Mouse (Mus musculus): ENCODE data around the gene Gabbr2.
"Not testable (repeated sequence)": the region's sequence is repeated elsewhere in the genome, so short reads cannot be mapped to it uniquely, and the experiment has no call there.

Gabbr2 gene

GRCm38 (mm10) chr4:46658946-46659345 lies 332.7 kb downstream of the Gabbr2 start:
- in situ Hi-C loops (cut with MboI) = loop anchor here (10.0 kb wide), 1 partner anchor 124 kb away; the partner anchor contains the start of gene Trim14

DNA sequence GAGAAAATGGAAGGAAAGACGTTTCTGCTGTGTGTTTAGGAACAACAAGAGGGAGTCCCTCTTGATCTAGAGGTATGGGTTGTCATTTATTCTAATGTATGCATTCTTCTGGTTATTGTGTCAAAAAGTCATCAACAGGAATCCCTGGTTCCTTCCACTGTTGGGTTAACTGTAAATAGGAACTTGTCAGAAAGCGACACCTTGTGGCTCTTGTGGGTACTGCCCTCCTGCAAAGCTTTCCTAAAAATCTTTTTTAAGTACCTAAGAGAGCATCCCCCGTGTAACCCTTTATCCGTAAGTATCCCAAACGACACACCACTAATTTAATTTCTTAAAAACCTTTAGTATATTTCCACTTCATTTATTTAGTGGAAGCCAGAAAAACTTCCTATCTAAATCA lies 334.6 kb downstream of the Gabbr2 start:
- in situ Hi-C loops (cut with MboI) = loop anchor here (10.0 kb wide), 1 partner anchor 122 kb away; the partner anchor contains the start of gene Trim14

GRCm38 (mm10) chr4:46655956-46656355 lies 335.7 kb downstream of the Gabbr2 start:
- in situ Hi-C loops (cut with MboI) = loop anchor here (10.0 kb wide), 1 partner anchor 121 kb away; the partner anchor contains the start of gene Trim14

DNA sequence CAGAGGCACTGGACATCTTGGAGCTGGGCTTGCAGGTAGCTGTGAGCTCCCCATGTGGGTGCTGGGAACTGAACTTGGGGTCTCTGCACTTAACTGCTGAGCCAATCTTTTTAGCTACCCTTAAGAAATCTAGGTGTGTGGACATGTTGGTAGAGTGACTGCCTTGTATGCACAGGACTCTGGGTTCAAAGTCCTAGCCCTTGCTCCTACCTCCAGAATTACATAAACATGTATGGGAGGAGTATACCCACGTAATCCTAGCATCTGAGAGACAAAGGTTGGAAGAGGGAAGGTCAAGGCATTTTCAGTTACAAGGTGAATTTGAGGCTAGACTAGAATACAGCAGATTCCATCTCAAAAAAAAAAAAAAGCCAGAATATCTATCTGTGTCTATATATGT lies 336.4 kb downstream of the Gabbr2 start:
- in situ Hi-C loops (cut with MboI) = loop anchor here (10.0 kb wide), 1 partner anchor 120 kb away; the partner anchor contains the start of gene Trim14

DNA sequence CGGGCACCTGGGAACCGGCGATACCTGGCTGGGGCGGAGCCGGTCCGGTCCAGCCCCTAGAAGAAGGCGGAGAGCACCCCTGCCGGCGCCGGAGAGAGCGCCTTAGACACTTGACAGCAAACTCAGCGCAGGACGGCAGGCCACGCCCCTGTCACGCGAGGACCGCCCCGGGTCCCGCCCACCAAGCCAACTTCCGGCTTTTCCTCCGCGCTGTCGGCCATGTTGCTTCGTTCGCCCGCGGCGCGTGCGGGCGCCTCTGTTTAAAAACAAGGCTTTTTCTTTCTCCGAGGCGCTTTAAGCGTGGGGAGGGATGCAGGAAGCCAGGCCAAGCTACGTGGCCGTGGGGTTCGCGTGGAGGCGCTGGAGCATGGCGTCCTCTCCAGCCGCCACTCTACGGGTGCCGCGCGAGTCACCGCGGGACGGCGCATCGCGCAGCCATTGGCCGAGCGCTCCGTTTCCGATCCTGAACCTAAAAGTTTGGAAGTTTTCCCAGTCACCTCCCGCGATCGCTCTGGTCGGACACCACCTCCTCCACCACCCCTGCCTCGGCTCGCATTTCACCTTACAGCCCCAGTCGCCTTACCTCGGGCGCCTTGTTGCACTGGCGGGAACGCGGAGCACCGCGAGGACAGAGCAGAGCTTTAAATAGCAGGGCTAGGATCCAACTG lies 341.5 kb downstream of the Gabbr2 start, which contains the start of gene Tbc1d2:
TSS of gene Tbc1d2 (minus strand) at position 124 of the 668 bp plus-strand sequence.
- in situ Hi-C loops (cut with MboI) = loop anchor here (5.0 to 10.0 kb wide), 2 partner anchors 38 to 115 kb away; partner anchors contain the start of gene Trim14

DNA sequence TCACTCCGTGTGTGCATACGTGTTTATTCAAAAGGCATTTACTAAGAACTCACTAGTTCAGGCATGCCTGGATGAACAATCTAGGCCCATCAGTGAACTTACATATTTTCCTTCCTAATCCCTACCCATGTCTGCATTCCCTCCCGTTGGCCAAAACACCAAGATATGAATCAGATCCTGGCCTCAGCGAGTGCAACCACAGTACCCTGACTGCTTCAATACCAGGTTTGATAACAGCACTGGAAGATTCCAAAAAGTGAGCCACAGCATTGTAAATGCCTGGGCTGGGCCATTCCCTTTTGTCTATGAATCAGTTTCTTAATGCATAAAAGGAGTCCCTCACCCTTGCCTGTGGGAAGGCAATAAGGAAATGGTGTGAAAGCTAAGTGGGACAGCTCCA lies 342.5 kb downstream of the Gabbr2 start:
- in situ Hi-C loops (cut with MboI) = no loop called here

DNA sequence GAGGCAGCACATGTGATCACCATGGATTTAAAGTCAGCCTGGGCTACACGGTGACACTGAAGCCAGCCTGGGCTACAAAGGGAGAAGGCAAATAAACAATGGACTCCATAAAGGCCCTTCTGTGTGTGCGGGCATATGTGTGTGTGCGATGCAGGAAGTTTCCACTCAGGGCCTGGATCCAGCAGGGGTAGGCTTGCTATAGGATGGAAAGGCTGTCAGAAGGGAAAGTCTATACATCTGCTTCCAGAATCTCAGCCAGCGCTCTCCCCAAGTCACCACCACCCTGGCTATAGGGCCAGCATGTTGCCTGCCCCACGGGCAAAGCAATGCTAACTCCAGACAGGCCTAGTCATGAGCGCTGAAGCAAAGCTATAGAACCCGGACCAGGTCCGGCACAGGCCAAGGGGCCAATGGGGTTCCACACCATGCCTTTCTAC lies 348.0 kb downstream of the Gabbr2 start:
- in situ Hi-C loops (cut with MboI) = no loop called here

DNA sequence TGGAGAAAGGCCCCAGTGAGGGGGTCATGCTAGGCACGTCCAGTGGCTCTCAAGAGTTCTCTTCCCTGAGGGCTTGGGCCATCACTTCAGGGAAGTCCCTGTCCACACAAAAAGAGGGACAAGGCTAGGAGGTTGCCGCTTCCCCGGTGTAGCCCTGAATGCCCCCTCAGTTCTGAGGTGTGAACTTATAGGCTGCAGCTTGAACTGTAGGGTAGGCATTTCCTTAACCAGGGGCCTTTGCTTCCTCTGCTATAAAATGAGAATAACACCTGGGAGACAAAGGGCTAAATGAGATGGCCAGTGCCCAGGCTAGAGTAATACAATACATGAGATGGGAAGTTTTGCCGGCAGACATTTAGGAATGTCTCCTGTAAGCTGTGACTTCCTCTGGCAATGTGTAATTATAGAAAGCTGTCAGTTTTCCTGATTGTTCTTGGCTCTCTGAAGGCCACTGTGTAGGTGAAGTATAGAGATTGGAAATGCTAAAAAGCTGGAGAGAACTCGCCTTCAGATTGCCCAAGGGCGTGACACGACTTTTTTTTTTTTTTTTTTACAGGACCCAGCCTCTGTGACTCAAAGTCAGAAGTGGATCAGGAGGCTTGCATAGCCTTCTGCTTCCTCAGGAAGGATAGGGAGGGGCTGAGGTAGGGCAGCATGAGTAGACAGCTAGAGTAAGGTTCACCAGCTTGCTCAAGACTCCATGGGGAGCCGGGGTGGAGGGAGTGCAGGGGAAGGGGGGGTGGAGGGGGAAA lies 348.6 kb downstream of the Gabbr2 start:
- in situ Hi-C loops (cut with MboI) = no loop called here

DNA sequence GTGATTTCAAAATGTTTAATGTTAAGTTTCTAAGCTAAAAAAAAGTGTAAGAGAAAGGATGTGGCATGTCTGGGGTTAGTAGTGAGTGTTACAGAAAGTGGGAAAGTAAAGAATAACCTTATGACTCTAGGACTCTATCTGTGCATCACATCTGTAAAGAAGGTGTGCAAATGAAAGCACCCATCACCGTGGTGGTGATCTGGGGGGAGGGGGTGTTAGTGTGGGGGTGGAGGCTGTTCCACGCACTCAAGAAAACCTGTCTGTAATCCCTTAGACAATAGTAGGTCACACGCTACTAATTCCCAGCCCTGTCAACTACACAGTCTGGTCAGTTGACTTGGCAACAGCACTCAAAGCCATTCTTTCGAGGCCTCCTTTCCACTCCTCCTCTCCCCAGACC lies 350.4 kb downstream of the Gabbr2 start:
- in situ Hi-C loops (cut with MboI) = no loop called here

DNA sequence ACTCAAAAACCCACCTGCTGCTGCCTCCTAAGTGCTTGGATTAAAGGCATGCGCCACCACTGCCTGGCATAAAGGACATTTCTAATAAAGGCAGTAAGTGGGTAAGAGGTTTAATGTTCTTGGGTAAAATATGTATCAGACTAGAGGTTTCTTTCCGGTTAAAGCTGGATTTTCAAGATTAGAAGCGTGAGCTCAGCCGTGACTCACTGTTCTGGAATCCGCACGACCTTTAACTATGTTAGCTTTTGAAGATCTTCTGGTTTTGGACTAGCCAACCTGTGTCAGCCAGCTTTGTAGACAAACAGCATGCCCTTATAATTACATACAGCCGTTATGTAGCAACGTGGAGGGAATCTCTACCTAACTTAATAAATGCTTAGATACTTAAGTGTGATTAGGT lies 351.8 kb downstream of the Gabbr2 start:
- in situ Hi-C loops (cut with MboI) = no loop called here

GRCm38 (mm10) chr4:46637250-46637649 lies 354.4 kb downstream of the Gabbr2 start:
- in situ Hi-C loops (cut with MboI) = not testable (repeated sequence)

- in situ Hi-C loops (cut with MboI) = no loop called here
Observed at GRCm38 (mm10) chr4:46635702-46636430, 355.8 kb downstream of the Gabbr2 start.

DNA sequence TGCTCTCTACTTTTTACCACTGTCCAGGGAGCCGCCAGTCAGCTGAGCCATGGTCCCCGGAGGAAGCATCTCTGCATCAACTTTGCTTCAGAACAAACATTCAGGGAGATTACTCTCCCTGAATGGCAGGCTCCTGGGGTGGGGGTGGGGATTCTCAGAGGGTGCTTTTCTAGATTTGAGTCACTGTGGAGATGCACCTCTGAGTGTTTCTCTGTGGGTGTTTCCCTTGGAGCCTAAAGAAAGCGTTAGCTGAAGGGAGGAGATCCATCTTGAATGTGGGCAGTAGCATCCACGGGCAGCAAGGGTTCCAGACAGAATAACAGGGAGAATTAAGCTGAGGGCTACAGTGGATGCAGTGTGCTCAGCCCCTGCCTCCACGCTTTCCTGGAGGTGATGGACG lies 356.8 kb downstream of the Gabbr2 start:
- in situ Hi-C loops (cut with MboI) = no loop called here

DNA sequence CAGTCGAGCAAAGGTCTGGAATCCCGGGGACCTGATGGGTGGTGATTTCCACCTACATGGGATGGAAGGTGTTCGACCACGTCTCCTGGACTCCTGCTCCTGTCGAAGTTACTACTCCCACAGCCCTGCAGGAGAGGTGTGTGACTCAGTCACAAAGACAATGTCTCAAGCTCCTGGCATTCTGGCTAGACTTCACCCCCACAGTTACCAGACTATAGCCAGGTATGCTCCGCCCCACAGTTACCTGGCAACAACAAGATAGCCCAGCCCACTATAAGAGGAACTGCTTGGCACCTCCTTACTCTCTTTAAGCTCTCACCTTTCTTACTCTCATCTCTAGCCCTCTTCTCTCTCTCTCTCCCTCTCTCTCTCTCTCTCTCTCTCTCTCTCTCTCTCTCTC lies 358.1 kb downstream of the Gabbr2 start:
- in situ Hi-C loops (cut with MboI) = not testable (repeated sequence)

DNA sequence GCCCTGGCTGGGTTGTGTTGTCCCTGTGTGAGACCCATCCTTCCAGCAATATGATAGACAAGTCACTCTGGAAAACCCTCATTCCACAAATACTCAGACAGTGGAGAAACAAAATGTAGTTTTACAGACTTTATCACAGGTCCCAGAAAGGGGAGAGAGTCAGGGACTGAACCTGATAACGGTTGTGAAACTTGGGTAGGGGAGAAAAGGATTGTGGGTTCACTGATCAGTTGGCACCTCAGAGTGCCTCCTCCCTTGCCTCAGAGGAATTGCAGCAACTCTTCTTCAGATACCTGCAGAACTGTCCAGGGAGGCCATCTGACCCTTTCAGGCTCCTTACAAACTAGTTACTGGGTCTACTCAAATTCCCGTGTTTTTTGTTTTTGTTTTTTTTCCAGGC lies 359.2 kb downstream of the Gabbr2 start:
- in situ Hi-C loops (cut with MboI) = no loop called here

DNA sequence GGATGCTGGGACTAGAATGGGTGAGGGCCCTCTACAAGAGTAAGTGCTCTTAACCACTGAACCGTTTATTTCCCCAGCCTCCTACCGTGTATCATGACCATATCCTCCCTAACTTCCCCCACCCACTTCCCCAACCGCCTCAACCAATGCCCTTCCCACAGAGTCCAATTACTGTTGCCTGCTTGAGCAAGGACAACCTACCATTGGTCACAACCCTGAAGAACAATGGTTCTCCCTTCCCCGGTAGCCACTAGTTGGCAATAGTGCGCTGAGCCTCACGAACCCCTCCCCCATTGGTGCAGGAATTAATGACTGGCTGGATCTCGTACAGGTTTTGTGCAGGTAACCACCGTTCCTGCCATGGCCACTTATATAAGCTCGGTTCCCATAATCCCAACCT lies 361.3 kb downstream of the Gabbr2 start:
- in situ Hi-C loops (cut with MboI) = no loop called here

DNA sequence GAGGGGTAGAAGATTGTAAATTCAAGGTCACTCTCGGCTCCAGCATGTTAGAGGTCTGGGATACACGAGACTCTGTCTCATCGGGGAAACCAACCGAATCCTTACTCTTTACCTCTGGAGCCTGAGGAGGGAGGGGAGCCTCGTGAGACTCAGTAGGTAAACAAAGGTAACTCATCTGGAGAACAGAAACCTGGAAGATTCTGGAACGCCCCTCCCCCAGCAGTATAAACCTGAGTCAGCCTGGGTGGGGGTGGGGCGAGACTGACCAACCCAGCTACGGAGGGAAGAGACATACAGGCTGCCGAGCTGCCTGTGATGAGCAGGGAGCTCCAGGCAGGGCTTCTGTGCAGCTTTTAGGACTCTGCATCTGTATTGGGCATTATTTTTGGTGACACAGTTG lies 362.8 kb downstream of the Gabbr2 start:
- in situ Hi-C loops (cut with MboI) = no loop called here

- in situ Hi-C loops (cut with MboI) = no loop called here
Observed at GRCm38 (mm10) chr4:46628081-46628480, 363.6 kb downstream of the Gabbr2 start.

DNA sequence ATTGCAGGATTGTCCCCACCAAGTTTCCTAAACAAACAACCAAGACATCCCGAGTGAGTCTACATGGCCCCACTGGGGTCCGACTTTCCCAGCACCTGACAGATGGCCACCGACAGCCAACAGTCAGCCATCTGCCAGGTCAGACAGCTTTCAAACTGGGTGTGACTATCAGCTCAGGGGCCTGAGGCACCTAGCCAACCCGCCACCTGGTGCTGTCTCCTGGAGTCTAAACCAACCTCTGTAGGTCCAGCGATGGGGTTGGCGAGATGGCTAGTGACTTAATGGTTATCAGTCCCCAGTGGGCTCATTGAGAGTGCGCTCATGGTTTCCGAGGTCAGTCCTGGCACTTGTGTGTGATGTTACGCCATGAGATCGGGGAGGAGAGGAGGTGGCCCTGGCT lies 366.6 kb downstream of the Gabbr2 start:
- in situ Hi-C loops (cut with MboI) = no loop called here

- in situ Hi-C loops (cut with MboI) = no loop called here
Observed at GRCm38 (mm10) chr4:46623007-46623406, 368.7 kb downstream of the Gabbr2 start.

- in situ Hi-C loops (cut with MboI) = no loop called here
Observed at GRCm38 (mm10) chr4:46620946-46621345, 370.7 kb downstream of the Gabbr2 start.

GRCm38 (mm10) chr4:46620330-46620729 lies 371.3 kb downstream of the Gabbr2 start:
- in situ Hi-C loops (cut with MboI) = no loop called here

Measured in mature B cell (primary cell).